Mouse (Mus musculus) embryonic fibroblast, embryonic 13.5 days (primary cell): ENCODE measurements at regions not wholly inside any gene's neighbourhood (a gene's known extent, or its start where the extent isn't known, plus 50 kb on each side); places are given as distances from the start of the nearest gene placed in this dataset.

Experiments used
- H3K27ac ChIP-seq: 2 replicates; pipeline ENCODE4 v1.5.1; 2012; ENCODE audit warnings: low read length, control low read depth, inconsistent platforms; ENCODE audit not compliant: insufficient read depth
- H3K4me1 ChIP-seq: 2 replicates; pipeline ENCODE4 v1.6.1; 2011; ENCODE audit warnings: low read length; ENCODE audit not compliant: control insufficient read depth, insufficient read depth
- H3K4me3 ChIP-seq: 2 replicates; pipeline ENCODE4 v1.5.1; 2011; ENCODE audit warnings: mild to moderate bottlenecking, control low read depth, low read length; ENCODE audit not compliant: insufficient read depth
- CTCF ChIP-seq: IDR thresholded peaks from 2 replicates; pipeline ENCODE4 v1.5.1; 2011; ENCODE audit warnings: mild to moderate bottlenecking, control low read depth, low read length, moderate library complexity, borderline replicate concordance; ENCODE audit not compliant: insufficient read depth
- POLR2A ChIP-seq: IDR thresholded peaks from 2 replicates; pipeline ENCODE4 v1.6.1; 2011; ENCODE audit warnings: low read depth, mild to moderate bottlenecking, control low read depth, low read length, moderate library complexity

DNA sequence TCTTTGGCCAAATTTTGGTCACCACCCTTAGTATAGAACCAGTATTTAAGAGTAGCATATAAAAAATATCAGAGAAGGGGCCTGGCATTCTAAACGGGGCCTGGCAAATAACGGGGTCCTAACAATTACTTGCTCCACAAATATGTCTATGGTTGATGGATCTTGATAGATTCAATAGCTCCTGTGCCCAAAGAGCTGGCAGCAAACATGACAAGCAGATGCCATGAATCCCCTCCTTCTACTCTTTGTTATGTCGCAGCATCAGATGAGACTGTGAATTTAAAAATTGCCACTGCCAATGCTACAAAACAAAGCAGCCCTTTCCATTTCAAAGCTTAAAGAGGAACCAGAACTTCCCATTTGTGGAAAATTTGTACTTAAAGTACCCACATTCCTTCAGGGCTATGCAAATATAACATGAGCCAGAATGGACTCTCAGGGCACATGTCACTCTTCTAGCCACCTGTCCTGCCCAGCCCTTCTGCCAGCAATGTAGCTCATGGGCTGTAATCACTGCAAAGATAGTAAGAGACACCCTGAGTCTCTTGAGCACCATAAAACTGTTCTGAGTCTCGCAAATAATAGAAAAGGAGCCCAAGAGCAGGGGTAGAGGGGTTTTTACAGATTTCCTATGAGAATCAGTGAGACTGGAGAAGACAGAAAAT is 342.4 kb upstream of the Kirrel3 start:
- no peaks in the 10 kb centered on the region for H3K4me1 ChIP-seq
- H3K27ac ChIP-seq = no peak overlapping the region
- no peak for TF ChIP-seq CTCF
- TF ChIP-seq POLR2A = no peak
- H3K4me3 ChIP-seq = no peak overlapping the region

DNA sequence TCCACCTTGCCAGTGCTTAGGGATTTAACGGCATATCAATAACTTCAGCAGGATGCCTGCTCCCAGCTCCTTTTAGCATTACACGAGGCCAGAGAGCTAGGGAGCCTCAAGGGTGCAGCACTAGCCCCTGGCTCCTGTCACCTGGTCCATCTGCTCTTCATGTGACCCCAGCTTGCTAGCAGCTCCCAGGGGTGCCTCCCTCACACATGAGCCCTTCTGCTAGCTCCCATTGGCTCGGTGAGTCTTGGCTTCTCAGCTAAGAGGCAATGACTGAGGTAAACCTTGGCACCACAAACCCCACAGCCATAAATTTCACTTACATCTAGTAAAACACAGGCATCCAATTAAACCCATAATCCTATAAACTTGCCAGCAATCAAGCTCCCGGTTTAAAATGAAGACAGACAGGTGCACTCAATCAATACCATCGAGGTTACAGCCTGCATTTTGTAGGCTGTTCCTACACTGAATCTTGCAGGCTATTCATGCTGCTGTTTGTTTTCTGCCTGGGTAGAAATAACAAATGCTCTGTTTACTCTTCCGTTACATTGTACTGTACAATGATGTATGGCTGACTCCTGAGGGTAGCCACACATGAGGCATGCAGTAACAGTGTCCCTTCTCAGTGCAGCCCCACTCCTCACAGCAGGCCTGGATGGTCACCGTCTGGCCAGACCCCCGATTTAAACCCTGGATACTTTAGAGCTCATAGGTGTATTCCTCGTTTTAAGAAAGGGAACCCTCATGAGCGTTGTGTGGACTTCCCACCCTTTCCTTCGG is 330.3 kb upstream of the Kirrel3 start:
- H3K4me1 ChIP-seq = peaks cover 10% of the 10 kb centered on the region
- H3K27ac ChIP-seq = no peak overlapping the region
- no peak for TF ChIP-seq CTCF
- TF ChIP-seq POLR2A = no peak
- no peak overlapping the region for H3K4me3 ChIP-seq

DNA sequence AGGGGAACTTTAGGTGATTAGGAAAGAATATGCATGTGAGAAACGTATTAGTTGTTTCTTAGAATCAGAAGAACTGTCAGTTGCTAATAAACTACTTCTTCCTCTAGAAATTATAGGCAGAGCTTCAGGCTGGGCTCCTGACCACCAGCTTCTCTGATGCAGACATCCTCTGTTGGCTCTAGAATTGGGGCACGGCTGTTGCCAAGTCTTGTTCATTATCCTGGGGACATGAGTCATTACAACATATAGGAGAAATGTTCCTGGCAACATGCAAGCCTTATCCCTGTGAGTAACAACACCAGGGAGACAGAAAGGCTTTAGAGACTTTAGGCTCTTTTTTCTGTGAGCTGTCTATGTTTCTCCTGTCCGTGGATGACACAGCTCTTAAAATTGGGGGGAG is 329.1 kb upstream of the Kirrel3 start:
- TF ChIP-seq CTCF (no peak), POLR2A (no peak)
- H3K27ac ChIP-seq = no peak overlapping the region
- no peak overlapping the region for H3K4me3 ChIP-seq
- peaks cover 10% of the 10 kb centered on the region for H3K4me1 ChIP-seq

DNA sequence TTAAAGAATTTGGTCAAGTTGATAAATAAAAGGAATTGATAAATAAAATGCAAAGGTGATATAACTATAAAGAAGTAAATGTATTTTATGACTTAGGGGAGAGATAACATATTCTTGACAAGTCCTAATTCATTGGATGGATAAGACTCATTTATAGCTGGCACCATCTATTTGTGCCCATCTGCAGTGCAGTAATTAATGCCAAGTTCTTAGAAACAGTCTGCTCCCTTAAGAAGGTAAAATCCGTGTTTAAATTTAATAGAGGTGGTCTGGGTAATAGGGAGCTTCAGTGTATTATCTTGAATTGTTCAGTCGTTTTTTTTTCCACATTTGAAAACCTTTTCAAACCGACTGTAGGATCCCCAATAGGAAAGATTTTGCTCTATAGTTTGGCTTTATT is 324.6 kb upstream of the Kirrel3 start:
- H3K4me3 ChIP-seq = no peak overlapping the region

DNA sequence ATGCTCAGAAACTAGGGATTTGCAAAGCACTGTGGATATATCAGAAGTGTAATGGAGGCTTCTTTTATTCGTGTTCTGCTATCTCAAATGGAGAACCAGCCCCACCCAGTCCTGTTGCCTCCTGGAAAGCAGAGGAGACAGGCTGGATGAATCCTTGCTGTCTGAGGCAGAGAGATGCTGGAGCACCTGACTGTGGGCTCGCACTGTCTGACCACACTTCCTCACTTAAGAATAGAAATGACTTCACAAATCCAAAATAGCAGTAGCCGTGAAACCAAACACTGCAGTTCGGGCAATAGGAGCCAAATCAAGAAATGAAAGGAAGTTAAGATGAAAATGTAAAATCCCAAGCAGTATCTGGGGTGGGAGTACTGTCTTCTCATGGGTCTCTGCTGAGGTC is 299.4 kb upstream of the Kirrel3 start:
- Histone ChIP-seq H3K4me3 (no peak overlapping the region), H3K27ac (no peak overlapping the region), H3K4me1 (no peaks in the 10 kb centered on the region)
- TF ChIP-seq CTCF (no peak), POLR2A (no peak)

More for the DNA sequence above, 324.6 kb upstream of the Kirrel3 start:
- Histone ChIP-seq H3K4me1 (peaks cover 7% of the 10 kb centered on the region), H3K27ac (no peak overlapping the region)
- TF ChIP-seq CTCF (no peak), POLR2A (no peak)

DNA sequence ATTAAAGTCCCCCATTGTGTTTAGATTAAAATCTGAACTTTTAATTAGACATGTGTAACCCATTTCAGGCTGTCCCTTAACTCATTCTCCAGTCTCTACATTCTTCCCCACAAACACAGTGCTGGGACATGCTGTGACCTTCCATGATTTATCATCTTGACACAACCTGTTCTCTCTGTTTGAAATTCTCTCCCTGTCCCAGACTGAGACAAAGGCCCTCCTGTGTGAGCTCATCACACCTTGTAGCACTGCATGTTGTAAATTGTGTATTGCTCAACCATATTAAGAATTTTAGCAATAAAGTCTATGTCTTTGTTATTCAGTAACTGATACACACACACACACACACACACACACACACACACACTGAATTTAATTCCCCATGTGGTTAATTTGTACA is 293.2 kb upstream of the Kirrel3 start:
- Histone ChIP-seq H3K4me1 (no peaks in the 10 kb centered on the region), H3K27ac (no peak overlapping the region), H3K4me3 (no peak overlapping the region)
- no peak for TF ChIP-seq CTCF

DNA sequence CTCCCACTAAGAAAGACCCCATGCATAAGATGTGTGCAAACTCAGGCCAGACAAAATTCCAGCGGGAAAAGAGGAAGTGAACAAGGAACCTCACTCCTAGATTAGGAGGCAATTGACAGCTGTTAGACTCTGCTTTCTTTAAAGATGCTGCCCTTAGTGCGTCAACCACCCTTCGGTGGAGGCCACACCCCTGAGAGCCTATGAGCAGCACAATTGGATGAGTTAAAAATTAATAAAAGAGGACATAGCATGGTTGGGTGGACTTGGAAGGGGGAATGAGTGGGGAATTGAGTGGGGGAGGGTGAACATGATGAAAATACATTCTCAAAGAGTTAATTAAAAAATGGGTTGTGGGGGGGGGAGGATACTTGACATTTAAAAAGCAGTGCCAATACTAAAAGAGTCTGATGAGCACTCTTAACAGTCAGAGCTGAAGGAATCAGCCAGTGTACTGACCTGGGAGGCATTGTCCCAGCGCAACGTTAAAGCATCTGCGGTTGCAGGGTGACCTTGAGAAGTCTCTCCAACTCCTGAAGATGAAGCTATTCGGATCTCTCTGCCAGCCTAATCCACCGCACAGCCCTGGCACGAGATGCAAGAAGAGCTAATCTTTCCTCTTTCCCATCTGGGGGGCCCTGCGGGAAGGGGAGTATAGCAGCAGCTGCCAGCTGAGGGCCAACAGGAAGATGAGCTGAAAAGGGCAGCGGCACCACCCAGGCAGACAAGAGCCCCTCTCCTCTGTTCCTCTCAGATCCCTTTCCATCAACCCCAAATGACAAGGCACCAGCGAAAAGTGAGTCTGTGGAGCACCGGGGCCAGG is 283.4 kb upstream of the Kirrel3 start:
- no peak for TF ChIP-seq CTCF
- TF ChIP-seq POLR2A = no peak
- no peak overlapping the region for H3K4me3 ChIP-seq
- no peak overlapping the region for H3K27ac ChIP-seq
- H3K4me1 ChIP-seq = peaks cover 3% of the 10 kb centered on the region; the same call in 1 of the 2 replicates

DNA sequence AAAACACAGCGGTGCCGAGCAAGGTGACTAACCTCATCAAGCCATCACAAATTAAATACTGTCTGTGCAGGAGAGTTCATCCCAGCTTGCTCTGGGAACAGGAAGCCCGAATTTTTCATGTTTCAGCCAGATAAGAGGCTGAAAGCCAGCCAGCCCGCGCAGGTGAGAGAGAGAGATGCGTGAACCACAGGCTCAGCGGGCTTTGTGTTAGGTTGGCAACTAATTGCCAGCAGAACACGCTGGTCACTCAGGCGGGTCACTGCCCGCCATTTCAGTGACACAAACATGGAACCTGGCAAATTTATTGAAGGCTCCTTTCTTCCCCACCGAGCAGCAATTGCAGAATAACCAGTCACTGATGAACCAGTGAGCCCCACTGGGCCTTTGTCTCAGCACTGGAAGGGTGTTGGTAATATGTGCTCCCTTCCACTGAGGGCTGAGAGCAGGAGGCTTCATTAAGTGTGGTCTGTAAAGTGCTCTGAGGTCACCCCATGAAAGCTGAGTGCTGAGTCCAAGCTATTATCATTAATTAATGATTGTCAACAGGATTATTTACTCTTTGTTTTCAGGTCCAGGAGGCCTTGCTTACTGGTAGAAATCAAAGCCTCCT is 282.6 kb upstream of the Kirrel3 start:
- no peak overlapping the region for H3K27ac ChIP-seq
- peaks cover 3% of the 10 kb centered on the region; the same call in 1 of the 2 replicates for H3K4me1 ChIP-seq
- H3K4me3 ChIP-seq = no peak overlapping the region
- TF ChIP-seq CTCF (no peak), POLR2A (no peak)

DNA sequence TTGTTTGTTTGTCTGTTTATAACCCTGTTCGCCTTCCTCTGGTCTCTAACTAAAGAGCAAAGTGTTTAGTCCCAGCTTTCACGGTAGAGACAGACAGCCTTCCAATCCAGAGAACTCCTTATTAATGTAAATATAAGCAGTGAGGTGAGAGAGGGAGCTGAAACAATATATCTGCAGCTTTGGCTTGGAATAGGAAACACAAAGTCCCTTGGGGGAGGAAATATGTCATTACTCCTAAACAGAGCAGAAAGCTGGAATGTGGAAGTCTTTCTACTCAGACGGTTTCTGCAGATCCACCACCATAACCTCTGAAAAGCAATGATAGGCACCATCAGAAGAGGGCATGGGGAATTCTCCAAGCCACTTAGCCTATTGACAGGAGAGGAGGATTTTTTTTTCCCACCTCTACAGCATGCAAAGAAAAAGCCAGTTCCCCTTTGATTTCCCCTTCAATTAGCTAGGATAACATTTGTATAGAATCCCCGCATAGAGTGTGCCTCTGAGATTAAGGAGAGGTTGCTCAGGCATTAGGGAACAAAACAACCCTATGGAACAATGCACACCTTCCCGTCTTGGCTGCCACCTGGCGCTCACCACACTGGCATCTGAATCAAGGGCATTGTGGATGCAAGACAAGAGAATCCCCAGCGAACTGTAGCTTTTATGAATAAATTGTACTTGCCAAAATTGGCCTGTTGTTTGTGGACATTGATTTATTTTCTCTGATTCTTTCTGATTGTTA is 281.9 kb upstream of the Kirrel3 start:
- peaks cover 3% of the 10 kb centered on the region; the same call in 1 of the 2 replicates for H3K4me1 ChIP-seq
- TF ChIP-seq POLR2A (no peak), CTCF (no peak)
- H3K4me3 ChIP-seq = no peak overlapping the region
- H3K27ac ChIP-seq = no peak overlapping the region
